Mouse (Mus musculus) Patski (cell line): ENCODE results near the gene Rras2. TPM values are rescaled to one million over a fixed set of nuclear protein-coding genes. Genes with fewer than 3 reads are reported as not detected.
A peak's percentile ranks its signal among the peaks of the same experiment; 100 is the strongest.

Experiments
- ATAC-seq: fragments of 100-300 bp; one replicate; pipeline ENCODE4 v1.8.0; 2021
- CTCF ChIA-PET: fragments of 350-600 bp; sonication (Branson Sonifier 250); formaldehyde crosslinking; loops from one replicate; lab custom pipeline; 2022; ENCODE audit warnings: inconsistent platforms; lab: Charles Lee
- POLR2A ChIA-PET: fragments of 350-600 bp; sonication (Branson Sonifier 250); formaldehyde crosslinking; loops from one replicate; lab custom pipeline; 2022; ENCODE audit warnings: antibody characterized with exemption, inconsistent platforms; lab: Charles Lee
- DNase-seq: peaks from one replicate; pipeline ENCODE4 v3.0.0-alpha.2; 2011; ENCODE audit warnings: low read depth, low spot score
- H3K27me3 ChIP-seq: fragments of 371-371 bp; one replicate; pipeline ENCODE4 v1.5.1; 2021
- CTCF ChIP-seq: fragments of 100-300 bp; IDR thresholded peaks from one replicate; pipeline ENCODE4 v1.5.1; 2021
- in situ Hi-C: fragments of 300-500 bp; cut with MboI; formaldehyde crosslinking; loops from 3 replicates; pipeline ENCODE4 v1.11.1; 2018; ENCODE audit warnings: low pct_unique_long_range_greater_than_20kb, mixed read lengths
- polyA plus RNA-seq: library from polyadenylated mRNA; unstranded; gene quantifications from one replicate; pipeline ENCODE4 v1.2.3, GENCODE M21; 2021

Gene Rras2
- polyA plus RNA-seq, 1 experiment from 2014 or later: 145 TPM

GRCm38 (mm10) chr7:114065407-114066185, 52.0 kb downstream of the Rras2 start:
- no peak for ATAC-seq
- in situ Hi-C loops: loop anchor here (5.0 to 10.0 kb wide), 2 partner anchors 49 to 147 kb away; partner anchors contain the start of gene Rras2
- no peak for TF ChIP-seq CTCF

GRCm38 (mm10) chr7:114063966-114064365, 53.6 kb downstream of the Rras2 start:
- POLR2A ChIA-PET: no interaction called here
- no peaks in the 10 kb centered on the region for H3K27me3 ChIP-seq
- DNase-seq (no peak), ATAC-seq (no peak)
- in situ Hi-C loops: loop anchor here (10.0 kb wide), 1 partner anchor 51 kb away; the partner anchor contains the start of gene Rras2
- no peak for TF ChIP-seq CTCF
- CTCF ChIA-PET: no interaction called here

More at GRCm38 (mm10) chr7:114065407-114066185, 52.0 kb downstream of the Rras2 start:
- no peak for DNase-seq
- CTCF ChIA-PET: interaction anchor here (1.6 to 2.0 kb wide), 2 partner anchors 13 to 148 kb away, joined by 6 to 22 read pairs; no protein-coding TSS in a partner anchor
- POLR2A ChIA-PET: no interaction called here
- H3K27me3 ChIP-seq: no peaks in the 10 kb centered on the region

DNA sequence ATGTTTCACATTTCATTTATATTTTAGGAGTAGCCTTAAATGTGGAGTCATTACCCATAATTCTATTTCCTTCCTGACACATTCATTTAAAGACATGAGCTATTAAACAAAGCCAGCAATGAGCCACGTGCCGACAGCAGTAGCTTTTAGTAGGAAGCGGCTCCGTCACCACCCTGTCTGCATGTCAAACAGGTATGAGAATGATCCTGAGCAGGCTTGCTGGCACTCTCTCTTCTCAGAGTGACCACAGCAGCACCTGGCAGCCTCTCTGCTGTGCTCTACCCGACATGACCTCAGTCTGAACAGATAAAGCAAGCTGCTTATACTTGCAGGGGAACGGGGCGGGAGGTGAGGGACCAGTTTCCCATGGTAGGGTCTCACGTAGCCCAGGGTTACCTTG, 54.0 kb downstream of the Rras2 start:
- CTCF ChIA-PET: no interaction called here
- in situ Hi-C loops: loop anchor here (10.0 kb wide), 1 partner anchor 51 kb away; the partner anchor contains the start of gene Rras2
- TF ChIP-seq CTCF: no peak
- POLR2A ChIA-PET: no interaction called here
- no peak for ATAC-seq
- DNase-seq: no peak
- no peaks in the 10 kb centered on the region for H3K27me3 ChIP-seq

GRCm38 (mm10) chr7:114062451-114062850, 55.1 kb downstream of the Rras2 start:
- ATAC-seq (no peak), DNase-seq (no peak)
- in situ Hi-C loops: loop anchor here (10.0 kb wide), 1 partner anchor 52 kb away; the partner anchor contains the start of gene Rras2
- POLR2A ChIA-PET: no interaction called here
- no peaks in the 10 kb centered on the region for H3K27me3 ChIP-seq
- TF ChIP-seq CTCF: no peak
- CTCF ChIA-PET: interaction anchor here (0.8 kb wide), 1 partner anchor 16 kb away, joined by 3 read pairs; no protein-coding TSS in a partner anchor

GRCm38 (mm10) chr7:114060445-114060844, 57.1 kb downstream of the Rras2 start:
- ATAC-seq: no peak
- ChIA-PET POLR2A (no interaction called here), CTCF (interaction anchor here (1.3 kb wide), 1 partner anchor 24 kb away, joined by 3 read pairs; no protein-coding TSS in a partner anchor)

GRCm38 (mm10) chr7:114058927-114059441, 58.6 kb downstream of the Rras2 start:
- no peak for TF ChIP-seq CTCF
- DNase-seq (no peak), ATAC-seq (no peak)
- in situ Hi-C loops: no loop called here
- ChIA-PET POLR2A (no interaction called here), CTCF (no interaction called here)
- no peaks in the 10 kb centered on the region for H3K27me3 ChIP-seq

More at GRCm38 (mm10) chr7:114060445-114060844, 57.1 kb downstream of the Rras2 start:
- DNase-seq: no peak
- peak; percentile 53 for TF ChIP-seq CTCF
- H3K27me3 ChIP-seq: no peaks in the 10 kb centered on the region
- in situ Hi-C loops: loop anchor here (10.0 kb wide), 1 partner anchor 54 kb away; the partner anchor contains the start of gene Rras2

DNA sequence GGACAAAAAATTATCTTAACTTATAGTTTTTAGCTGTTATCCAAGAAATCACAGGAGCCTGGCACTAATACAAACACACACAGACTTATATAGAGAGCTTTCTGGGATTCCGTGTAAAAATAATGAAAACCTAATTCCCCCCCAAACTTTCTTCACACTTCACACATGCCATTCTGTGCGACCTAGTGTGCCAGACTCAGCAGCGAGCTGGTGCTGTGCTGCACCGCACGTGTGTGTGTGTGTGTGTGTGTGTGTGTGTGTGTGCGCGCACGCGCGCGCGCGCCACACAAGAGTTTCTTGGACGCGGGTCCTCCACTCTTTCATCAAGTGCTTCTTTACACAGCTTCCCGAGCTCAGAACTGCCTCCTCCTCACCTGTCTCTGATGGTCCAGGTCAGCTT, 59.4 kb downstream of the Rras2 start:
- DNase-seq (no peak), ATAC-seq (no peak)
- TF ChIP-seq CTCF: no peak
- POLR2A ChIA-PET: no interaction called here
- H3K27me3 ChIP-seq: no peaks in the 10 kb centered on the region
- in situ Hi-C loops: no loop called here
- CTCF ChIA-PET: no interaction called here

- no peak for ATAC-seq
- ChIA-PET CTCF (interaction anchor here (1.4 to 2.4 kb wide), 3 partner anchors 10 to 161 kb away, joined by 3 to 6 read pairs (median 5); no protein-coding TSS in a partner anchor), POLR2A (no interaction called here)
- no peak for DNase-seq
- no peak for TF ChIP-seq CTCF
- in situ Hi-C loops: no loop called here
- H3K27me3 ChIP-seq: no peaks in the 10 kb centered on the region
Measured at GRCm38 (mm10) chr7:114053720-114054119, 63.9 kb downstream of the Rras2 start.

DNA sequence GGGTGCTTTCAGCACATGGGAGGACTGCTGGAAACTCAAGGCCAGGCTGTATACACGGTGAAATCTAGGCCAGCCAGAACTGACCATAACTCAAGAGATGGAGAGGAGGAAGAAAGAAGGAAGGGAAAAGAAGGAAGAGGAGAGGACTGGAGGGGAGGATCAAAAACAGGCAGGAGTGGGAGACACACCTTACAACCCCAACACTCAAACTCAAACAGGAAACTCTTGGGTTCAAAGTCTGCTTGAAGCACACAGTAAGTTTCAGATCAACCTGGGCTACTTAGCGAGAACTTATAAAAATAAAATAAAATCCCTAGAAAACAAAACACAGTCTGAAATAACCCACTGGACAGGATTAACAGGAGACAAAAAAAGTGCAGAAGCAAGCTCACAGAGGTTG, 71.8 kb downstream of the Rras2 start:
- POLR2A ChIA-PET: no interaction called here
- CTCF ChIA-PET: no interaction called here
- ATAC-seq: no peak
- in situ Hi-C loops: no loop called here
- no peaks in the 10 kb centered on the region for H3K27me3 ChIP-seq
- DNase-seq: no peak
- no peak for TF ChIP-seq CTCF

DNA sequence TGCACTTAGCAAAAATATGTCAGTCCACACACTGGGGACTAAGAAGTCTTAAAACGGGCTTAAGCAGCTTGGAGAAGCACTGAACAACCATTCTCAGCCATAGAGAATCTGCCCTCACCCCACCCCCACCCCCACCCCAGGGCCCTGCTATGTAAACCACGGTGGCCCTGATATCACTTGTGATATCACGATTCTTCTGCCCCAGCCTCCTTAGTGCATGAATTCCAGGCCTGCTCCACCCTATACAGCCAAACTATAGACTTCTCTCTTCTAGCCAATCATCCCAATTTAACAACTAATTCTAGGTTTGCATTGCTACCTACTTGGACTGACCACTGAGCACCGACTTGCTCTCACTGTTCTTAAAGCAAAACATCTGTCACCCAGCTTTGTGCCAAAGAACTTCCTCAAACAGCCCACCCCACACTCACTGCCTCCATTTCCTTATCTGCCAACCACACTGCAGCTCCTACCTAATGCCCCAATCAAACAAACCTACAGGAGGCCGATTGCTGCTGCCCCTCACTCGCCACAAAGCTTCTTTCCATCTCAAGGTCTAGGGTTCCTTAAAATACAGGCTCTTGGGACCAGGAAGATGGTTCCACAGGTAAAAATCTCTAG, 73.5 kb downstream of the Rras2 start:
- H3K27me3 ChIP-seq: no peaks in the 10 kb centered on the region
- DNase-seq: no peak
- in situ Hi-C loops: no loop called here
- ChIA-PET POLR2A (no interaction called here), CTCF (interaction anchor here (2.7 kb wide), 1 partner anchor 10 kb away, joined by 6 read pairs; no protein-coding TSS in a partner anchor)
- no peak for TF ChIP-seq CTCF
- ATAC-seq: no peak
